Mouse (Mus musculus) hindbrain, embryonic 15.5 days (tissue): ENCODE data around the gene Nudt17. TPM values are rescaled to one million over a fixed set of nuclear protein-coding genes. Genes with fewer than 3 reads are reported as not detected.
"Not testable (repeated sequence)": the region's sequence is repeated elsewhere in the genome, so short reads cannot be mapped to it uniquely, and the experiment has no call there.

ENCODE experiments used
- ATAC-seq: fragments of 200-750 bp; cut with Nextera tagmentation; 2 replicates; pipeline ENCODE4 v1.8.0; 2017; ENCODE audit warnings: low read depth, moderate number of reproducible peaks, moderate TSS enrichment; ENCODE audit not compliant: low FRiP score
- H3K27ac ChIP-seq: fragments of 300-500 bp; sonication (generic); replicated peaks from 2 replicates; pipeline ENCODE4 v1.5.1; 2015; ENCODE audit warnings: mild to moderate bottlenecking, inconsistent platforms
- H3K27me3 ChIP-seq: fragments of 300-500 bp; sonication (generic); 2 replicates; pipeline ENCODE4 v1.6.1; 2015; ENCODE audit warnings: control low read depth, inconsistent platforms
- H3K36me3 ChIP-seq: fragments of 300-500 bp; sonication (generic); 2 replicates; pipeline ENCODE4 v1.6.1; 2015; ENCODE audit warnings: control low read depth, inconsistent platforms
- H3K4me1 ChIP-seq: fragments of 300-500 bp; sonication (generic); replicated peaks from 2 replicates; pipeline ENCODE4 v1.6.1; 2015; ENCODE audit warnings: control low read depth, inconsistent platforms
- H3K4me2 ChIP-seq: fragments of 300-500 bp; sonication (generic); 2 replicates; pipeline ENCODE4 v1.6.1; 2015; ENCODE audit warnings: moderate library complexity, mild to moderate bottlenecking, inconsistent platforms
- H3K4me3 ChIP-seq: fragments of 300-500 bp; sonication (generic); 2 replicates; pipeline ENCODE4 v1.5.1; 2015; ENCODE audit warnings: mild to moderate bottlenecking, inconsistent platforms
- H3K9ac ChIP-seq: fragments of 300-500 bp; sonication (generic); 2 replicates; pipeline ENCODE4 v1.6.1; 2015; ENCODE audit warnings: inconsistent platforms
- H3K9me3 ChIP-seq: fragments of 300-500 bp; sonication (generic); 2 replicates; pipeline ENCODE4 v1.6.1; 2016; ENCODE audit warnings: control low read depth, inconsistent platforms
- WGBS: fragments of 180-500 bp; shearing (Covaris S2); methylation state at CpG from one replicate; pipeline ENCODE4 v1.1.7; 2015; 5-methylcytosine and 5-hydroxymethylcytosine counted together
- polyA plus RNA-seq: library from polyadenylated mRNA; unstranded; fragments of >200 nt; fragmentation: Nextera tagmentation; extraction: Ambion mirVana; gene quantifications from 2 replicates; pipeline ENCODE4 v1.2.1, GENCODE M21; 2015

The Nudt17 gene
- polyA plus RNA-seq, 1 experiment from 2014 or later, result 19.4 TPM

GRCm38 (mm10) chr3:96698993-96699690 is 9.2 kb downstream of the Nudt17 start:
- H3K4me1 ChIP-seq, result peaks cover 17% of the 10 kb centered on the region
- no peak overlapping the region for H3K27ac ChIP-seq
- no peaks in the 10 kb centered on the region for H3K27me3 ChIP-seq
- WGBS, result 60% methylated on average over 19 of the region's 19 CpGs
- no peak overlapping the region for H3K9ac ChIP-seq
- no peak overlapping the region for H3K4me2 ChIP-seq
- peaks cover 26% of the 10 kb centered on the region for H3K36me3 ChIP-seq
- H3K4me3 ChIP-seq, result no peak overlapping the region
- H3K9me3 ChIP-seq, result no peaks in the 10 kb centered on the region
- ATAC-seq, result no peak

GRCm38 (mm10) chr3:96696766-96697732 is 11.3 kb downstream of the Nudt17 start:
- Histone ChIP-seq H3K4me3 (peak overlapping the region; percentile 94), H3K9me3 (no peaks in the 10 kb centered on the region), H3K27me3 (no peaks in the 10 kb centered on the region), H3K4me2 (peak overlapping the region; percentile 62), H3K4me1 (peaks cover 17% of the 10 kb centered on the region), H3K9ac (peak overlapping the region; percentile 90), H3K36me3 (peaks cover 14% of the 10 kb centered on the region), H3K27ac (peak overlapping the region; percentile 92)
- ATAC-seq, result peak; percentile 91
- WGBS, result under 1% methylated on average over 79 of the region's 85 CpGs

GRCm38 (mm10) chr3:96696198-96696765 is 12.1 kb downstream of the Nudt17 start, which contains the start of gene Pias3:
Gene Pias3, plus strand, starts transcription at chr3:96696384.
- Histone ChIP-seq H3K4me1 (peaks cover 17% of the 10 kb centered on the region), H3K4me3 (peak within 1 kb of the TSS; percentile 94), H3K27ac (peak within 1 kb of the TSS; percentile 92), H3K36me3 (peaks cover 7% of the 10 kb centered on the region; the same call in 1 of the 2 replicates), H3K9me3 (no peaks in the 10 kb centered on the region), H3K4me2 (peak within 1 kb of the TSS; percentile 62), H3K9ac (peak within 1 kb of the TSS; percentile 90), H3K27me3 (no peaks in the 10 kb centered on the region)
- peak; percentile 57 for ATAC-seq
- WGBS, result 0% methylated on average over 35 of the region's 35 CpGs

GRCm38 (mm10) chr3:96693579-96693978 is 14.8 kb downstream of the Nudt17 start:
- no peak overlapping the region for H3K27ac ChIP-seq
- H3K4me1 ChIP-seq, result peaks cover 17% of the 10 kb centered on the region
- WGBS, result 90% methylated on average over 1 of the region's 1 CpGs
- no peak overlapping the region for H3K4me2 ChIP-seq
- H3K27me3 ChIP-seq, result no peaks in the 10 kb centered on the region
- no peak overlapping the region for H3K9ac ChIP-seq
- H3K4me3 ChIP-seq, result no peak overlapping the region
- H3K9me3 ChIP-seq, result no peaks in the 10 kb centered on the region
- no peak for ATAC-seq
- H3K36me3 ChIP-seq, result no peaks in the 10 kb centered on the region

GRCm38 (mm10) chr3:96692506-96692905 is 15.9 kb downstream of the Nudt17 start:
- Histone ChIP-seq H3K9ac (no peak overlapping the region), H3K27ac (no peak overlapping the region), H3K4me3 (no peak overlapping the region), H3K4me1 (peaks cover 10% of the 10 kb centered on the region), H3K4me2 (no peak overlapping the region), H3K36me3 (no peaks in the 10 kb centered on the region), H3K9me3 (no peaks in the 10 kb centered on the region), H3K27me3 (no peaks in the 10 kb centered on the region)
- 21% methylated on average over 3 of the region's 3 CpGs for WGBS
- no peak for ATAC-seq

- ATAC-seq, result no peak
- WGBS, result 49% methylated on average over 3 of the region's 3 CpGs
- H3K9me3 ChIP-seq, result no peaks in the 10 kb centered on the region
- H3K4me2 ChIP-seq, result no peak overlapping the region
- no peak overlapping the region for H3K4me3 ChIP-seq
- H3K9ac ChIP-seq, result no peak overlapping the region
- H3K27ac ChIP-seq, result no peak overlapping the region
- H3K36me3 ChIP-seq, result no peaks in the 10 kb centered on the region
- peaks cover 1% of the 10 kb centered on the region; the same call in 1 of the 2 replicates for H3K27me3 ChIP-seq
- no peaks in the 10 kb centered on the region for H3K4me1 ChIP-seq
These were observed 18.1 kb downstream of the Nudt17 start for GRCm38 (mm10) chr3:96690298-96690697.

GRCm38 (mm10) chr3:96688854-96689253 is 19.5 kb downstream of the Nudt17 start:
- ATAC-seq, result no peak
- no peaks in the 10 kb centered on the region for H3K9me3 ChIP-seq
- no peak overlapping the region for H3K4me2 ChIP-seq
- peaks cover 4% of the 10 kb centered on the region; the same call in 1 of the 2 replicates for H3K27me3 ChIP-seq
- H3K27ac ChIP-seq, result no peak overlapping the region
- no peak overlapping the region for H3K4me3 ChIP-seq
- no peak overlapping the region for H3K9ac ChIP-seq
- 88% methylated on average over 11 of the region's 11 CpGs for WGBS
- H3K36me3 ChIP-seq, result no peaks in the 10 kb centered on the region
- no peaks in the 10 kb centered on the region for H3K4me1 ChIP-seq

GRCm38 (mm10) chr3:96686057-96686456 is 22.3 kb downstream of the Nudt17 start:
- H3K27me3 ChIP-seq, H3K36me3 ChIP-seq, ATAC-seq, H3K4me1 ChIP-seq, H3K4me2 ChIP-seq, H3K27ac ChIP-seq, H3K9ac ChIP-seq, H3K9me3 ChIP-seq, H3K4me3 ChIP-seq: not testable (repeated sequence)
- 94% methylated on average over 5 of the region's 5 CpGs for WGBS

- WGBS, result 42% methylated on average over 28 of the region's 28 CpGs
- H3K4me1 ChIP-seq, result peaks cover 8% of the 10 kb centered on the region
- peak overlapping the region; percentile 50 for H3K4me2 ChIP-seq
- H3K9me3 ChIP-seq, result no peaks in the 10 kb centered on the region
- H3K27me3 ChIP-seq, result peaks cover 4% of the 10 kb centered on the region; the same call in 1 of the 2 replicates
- no peak overlapping the region for H3K27ac ChIP-seq
- no peaks in the 10 kb centered on the region for H3K36me3 ChIP-seq
- H3K4me3 ChIP-seq, result peak overlapping the region; percentile 5
- no peak for ATAC-seq
- no peak overlapping the region for H3K9ac ChIP-seq
These were observed 23.6 kb downstream of the Nudt17 start for GRCm38 (mm10) chr3:96684822-96685156.

- H3K36me3 ChIP-seq, result no peaks in the 10 kb centered on the region
- H3K4me2 ChIP-seq, result peak overlapping the region; percentile 50
- H3K4me1 ChIP-seq, result peaks cover 11% of the 10 kb centered on the region
- H3K4me3 ChIP-seq, result peak overlapping the region; percentile 5; the same call in 1 of the 2 replicates
- H3K9me3 ChIP-seq, result no peaks in the 10 kb centered on the region
- H3K27me3 ChIP-seq, result peaks cover 4% of the 10 kb centered on the region; the same call in 1 of the 2 replicates
- no peak for ATAC-seq
- whole genome bisulfite sequencing, result 61% methylated on average over 17 of the region's 17 CpGs
- no peak overlapping the region for H3K9ac ChIP-seq
- no peak overlapping the region for H3K27ac ChIP-seq
These were observed 24.1 kb downstream of the Nudt17 start for GRCm38 (mm10) chr3:96684151-96684821.

- 86% methylated on average over 3 of the region's 3 CpGs for WGBS
- Histone ChIP-seq H3K9me3 (no peaks in the 10 kb centered on the region), H3K9ac (no peak overlapping the region), H3K36me3 (no peaks in the 10 kb centered on the region), H3K4me1 (peaks cover 11% of the 10 kb centered on the region), H3K4me2 (no peak overlapping the region), H3K4me3 (no peak overlapping the region), H3K27ac (no peak overlapping the region), H3K27me3 (peaks cover 4% of the 10 kb centered on the region; the same call in 1 of the 2 replicates)
- ATAC-seq, result no peak
These were observed 24.9 kb downstream of the Nudt17 start for GRCm38 (mm10) chr3:96683496-96683895.
